Comparison of ENCODE assay signal across 9 mouse cellular contexts in genomic region chr1:189661856-189662255, GRCm38 (mm10). TPM values are rescaled to one million over a fixed set of nuclear protein-coding genes. Genes with fewer than 3 reads are reported as not detected.
DNase-seq lines count a peak whose midpoint lies in the region; ATAC-seq and TF ChIP-seq lines count a peak whose summit lies in the region.
"Had no signal": no experiment of that assay in that cellular context is flagged by ENCODE, and none has a peak within 500 bp of the region (broad histone marks: within the 10 kb centered on the region; RNA-seq: fewer than 3 reads in every experiment).

No protein-coding gene starts in this region.

- H3K4me3 ChIP-seq in hindbrain, embryonic 14.5 days (replicated peaks; ENCODE audit: low read length), result no peak overlapping the region
- H3K4me3 ChIP-seq in hindbrain, embryonic 10.5 days, result no peak overlapping the region
- no peak overlapping the region for H3K4me3 ChIP-seq in stomach, postnatal 0 days (ENCODE audit: low read depth, low read length)
- H3K4me3 ChIP-seq: limb, embryonic 13.5 days had no signal

- TF ChIP-seq EP300 in stomach, postnatal 0 days (optimal IDR thresholded peaks at IDR 0.05), result no peak

- no peak overlapping the region for H3K27ac ChIP-seq in hindbrain, embryonic 14.5 days
- no peak overlapping the region for H3K27ac ChIP-seq in hindbrain, embryonic 10.5 days
- no peak overlapping the region for H3K27ac ChIP-seq in stomach, postnatal 0 days (replicated peaks)
- H3K27ac ChIP-seq: limb, embryonic 13.5 days had no signal

- peaks cover 7% of the 10 kb centered on the region; the same call in 1 of the 2 replicates for H3K36me3 ChIP-seq in hindbrain, embryonic 14.5 days (replicated peaks; ENCODE audit: control insufficient read depth, insufficient read depth)
- H3K36me3 ChIP-seq in hindbrain, embryonic 10.5 days, result peaks cover 82% of the 10 kb centered on the region
- peaks cover 9% of the 10 kb centered on the region; the same call in 1 of the 2 replicates for H3K36me3 ChIP-seq in stomach, postnatal 0 days (ENCODE audit: control insufficient read depth, insufficient read depth, low read length)

- no peak overlapping the region for H3K9ac ChIP-seq in hindbrain, embryonic 14.5 days
- H3K9ac ChIP-seq in stomach, postnatal 0 days (ENCODE audit: low read length), result no peak overlapping the region
- H3K9ac ChIP-seq: limb, embryonic 13.5 days had no signal

- H3K4me2 ChIP-seq in hindbrain, embryonic 14.5 days (replicated peaks), result no peak overlapping the region
- no peak overlapping the region for H3K4me2 ChIP-seq in stomach, postnatal 0 days (replicated peaks; ENCODE audit: low read depth)
- H3K4me2 ChIP-seq: limb, embryonic 13.5 days had no signal

- DNase-seq in hindbrain, embryonic 14.5 days (ENCODE audit: low spot score), result peak; percentile 75
- no peak for DNase-seq in hindbrain, embryonic 10.5 days (ENCODE audit: low spot score)
- DNase-seq in thymus, postnatal 0 days (ENCODE audit: low spot score), result peak; percentile 52
- no peak for DNase-seq in thymus, adult 18-20 months
- DNase-seq in c-Kit-positive CD71-positive TER-119-positive erythroid progenitor cells, embryonic 14.5 days (ENCODE audit: low spot score), result peak; percentile 26
- DNase-seq in kidney, postnatal 10 days, result peak; percentile 59
- DNase-seq in stomach, postnatal 0 days (ENCODE audit: low spot score), result no peak
- no peak for DNase-seq in urinary bladder, adult 18-20 months (ENCODE audit: low spot score in 2 of 2)

- no peaks in the 10 kb centered on the region for H3K27me3 ChIP-seq in hindbrain, embryonic 14.5 days (ENCODE audit: control insufficient read depth, insufficient read depth, low read length)
- H3K27me3 ChIP-seq in hindbrain, embryonic 10.5 days (ENCODE audit: insufficient read depth, poor library complexity, severe bottlenecking), result no peaks in the 10 kb centered on the region
- no peaks in the 10 kb centered on the region for H3K27me3 ChIP-seq in stomach, postnatal 0 days (ENCODE audit: control insufficient read depth, insufficient read depth, low read length)
- H3K27me3 ChIP-seq: limb, embryonic 13.5 days had no signal

- peak; percentile 79 for TF ChIP-seq CTCF in stomach, postnatal 0 days (IDR thresholded peaks at IDR 0.05; ENCODE audit: low read depth)

- H3K9me3 ChIP-seq in hindbrain, embryonic 14.5 days (ENCODE audit: control insufficient read depth, low read length), result no peaks in the 10 kb centered on the region
- H3K9me3 ChIP-seq in hindbrain, embryonic 10.5 days, result no peaks in the 10 kb centered on the region
- no peaks in the 10 kb centered on the region for H3K9me3 ChIP-seq in stomach, postnatal 0 days (ENCODE audit: control insufficient read depth, low read length)
- H3K9me3 ChIP-seq: limb, embryonic 13.5 days had no signal

- H3K4me1 ChIP-seq in hindbrain, embryonic 14.5 days (replicated peaks; ENCODE audit: control insufficient read depth, insufficient read depth, low read length), result no peaks in the 10 kb centered on the region
- H3K4me1 ChIP-seq in hindbrain, embryonic 10.5 days (replicated peaks), result no peaks in the 10 kb centered on the region
- H3K4me1 ChIP-seq in stomach, postnatal 0 days (replicated peaks; ENCODE audit: control insufficient read depth, insufficient read depth), result no peaks in the 10 kb centered on the region
- H3K4me1 ChIP-seq: limb, embryonic 13.5 days had no signal

- ATAC-seq in hindbrain, embryonic 14.5 days (ENCODE audit: low FRiP score), result no peak
- ATAC-seq in stomach, postnatal 0 days (ENCODE audit: low FRiP score, low TSS enrichment), result no peak

RNA-seq across cellular contexts. Expression of gene Cenpf, which starts 26.0 kb away (rescaled TPM):
- 13.8 and 17.6 TPM in 2 replicates for polyA plus RNA-seq in hindbrain, embryonic 14.5 days (2014; fragmentation: Nextera tagmentation; extraction: Ambion mirVana)
- polyA plus RNA-seq in hindbrain, embryonic 10.5 days (2016; fragmentation: Nextera tagmentation; extraction: Ambion mirVana), result 71.0 and 122 TPM in 2 replicates
- polyA plus RNA-seq in thymus, postnatal 0 days (2015; fragmentation: Nextera tagmentation; extraction: Ambion mirVana), result 77.8 and 101 TPM in 2 replicates
- polyA plus RNA-seq in stomach, postnatal 0 days (2015; fragmentation: Nextera tagmentation; extraction: Ambion mirVana), result 16.5 and 21.7 TPM in 2 replicates

Comparison
In these comparisons a context has a peak if more than half of its experiments do, and no peak if none do; other contexts are left out.
1. DNase-seq: peak in hindbrain, embryonic 14.5 days (single experiment), thymus, postnatal 0 days (single experiment), c-Kit-positive CD71-positive TER-119-positive erythroid progenitor cells, embryonic 14.5 days (single experiment) and kidney, postnatal 10 days (single experiment); none in hindbrain, embryonic 10.5 days (single experiment), thymus, adult 18-20 months (0 of 2), stomach, postnatal 0 days (single experiment) and urinary bladder, adult 18-20 months (0 of 2).